Mouse (Mus musculus) E14TG2a.4 (cell line): ENCODE measurements at regions not wholly inside any gene's neighbourhood (a gene's known extent, or its start where the extent isn't known, plus 50 kb on each side); places are given as distances from the start of the nearest gene placed in this dataset.

Experiments
- CTCF ChIP-seq: conservative IDR thresholded peaks from 2 replicates; pipeline ENCODE4 v1.5.1; 2014; ENCODE audit warnings: low read length
- NANOG ChIP-seq: IDR thresholded peaks from 2 replicates; pipeline ENCODE4 v1.6.1; 2014; ENCODE audit warnings: borderline replicate concordance, low read length, mixed read lengths

DNA sequence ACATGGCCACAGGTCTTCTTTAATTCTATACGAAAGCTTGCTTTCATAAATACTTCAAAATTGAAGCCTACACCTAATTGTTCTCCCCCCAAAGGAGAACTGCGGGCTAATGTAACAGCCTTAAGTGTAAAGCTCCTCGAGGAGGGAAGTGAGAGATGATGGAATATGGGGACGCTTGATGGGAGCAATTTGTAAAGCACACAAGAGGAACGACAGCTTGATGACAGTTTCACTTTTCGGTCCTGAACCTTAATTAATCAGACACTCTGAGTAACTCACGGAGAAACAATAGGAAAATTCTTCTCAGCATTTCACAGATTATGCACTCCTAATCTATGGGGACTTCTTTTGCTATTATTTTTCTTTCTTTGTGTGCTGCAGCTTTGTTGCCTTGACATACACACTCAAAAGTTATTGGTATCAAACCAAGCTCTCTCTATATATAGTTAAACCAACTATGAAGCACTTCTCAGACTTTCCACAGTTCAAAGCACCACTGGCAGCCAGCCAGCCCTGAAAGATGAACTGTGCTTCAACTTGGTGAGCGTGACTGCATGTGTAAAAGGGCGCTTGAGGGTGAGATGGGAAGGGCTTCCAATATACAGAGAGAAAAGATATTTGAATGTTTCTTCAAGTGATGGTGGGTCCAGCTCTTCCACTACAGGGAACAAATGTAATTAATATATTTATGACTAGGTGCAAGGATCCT lies 1625.4 kb upstream of the Flrt2 start:
- TF ChIP-seq CTCF (no peak), NANOG (no peak)
